Mouse (Mus musculus) megakaryocyte, embryonic 14.5 days (primary cell): ENCODE measurements around the gene Gab2.

Experiments used
- FLI1 ChIP-seq: IDR thresholded peaks from 2 replicates; pipeline ENCODE4 v1.6.1; 2012; ENCODE audit warnings: low read length, inconsistent platforms, mixed read lengths
- GATA1 ChIP-seq: IDR thresholded peaks from 3 replicates; pipeline ENCODE4 v1.6.1; 2012; ENCODE audit warnings: mixed read lengths, low read length, inconsistent platforms, borderline replicate concordance

DNA sequence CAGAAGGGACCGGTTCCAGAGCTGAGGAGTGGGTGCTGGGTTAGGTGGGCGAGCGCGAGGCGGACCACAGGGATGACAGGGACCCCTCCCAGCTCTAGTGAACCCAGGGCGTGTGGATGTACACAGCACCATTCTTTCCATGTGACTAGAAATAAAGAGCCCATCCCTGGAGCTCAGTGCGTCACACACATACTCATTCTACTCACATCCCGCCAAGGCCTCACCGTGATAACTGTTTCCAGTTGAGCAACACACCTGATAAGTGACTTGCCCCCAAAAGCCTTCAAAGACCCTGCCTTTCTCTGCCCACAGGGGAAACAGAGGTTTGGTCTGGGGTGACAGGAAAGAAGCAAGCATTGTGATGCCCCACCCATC, 251.3 kb downstream of the Gab2 start:
- TF ChIP-seq GATA1 (no peak), FLI1 (no peak)
